Mouse (Mus musculus): Measurements from ENCODE around the gene Apol11a. TPM values are rescaled to one million over a fixed set of nuclear protein-coding genes. Genes with fewer than 3 reads are reported as not detected.

Gene Apol11a
- polyA plus RNA-seq (2014; fragmentation: Illumina TruSeq; extraction: RNeasy Lipid Tissue Mini Kit (QIAGEN cat#74804); ENCODE audit: insufficient read depth, low read depth, low replicate concordance), result not detected

DNA sequence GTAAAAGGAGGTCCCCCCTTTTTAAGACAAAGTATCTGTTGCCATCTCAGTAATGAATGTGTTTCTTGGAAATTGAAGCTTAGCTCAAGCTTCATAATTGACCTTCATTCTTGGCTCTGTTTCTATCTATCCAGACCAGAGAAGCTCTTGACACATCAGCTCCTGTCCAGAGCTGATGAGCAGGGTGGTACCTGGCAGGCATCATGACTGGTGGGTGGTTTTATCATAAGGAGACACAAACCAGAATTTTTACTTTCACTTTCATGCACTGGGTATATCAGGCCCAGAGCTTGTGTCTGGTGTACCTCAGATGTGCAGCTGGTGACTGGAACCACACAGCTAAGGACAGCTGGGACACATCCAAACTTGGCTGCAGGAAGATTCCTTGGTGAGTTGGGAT is at the start of gene Apol11a:
Apol11a (plus strand) TSS at position 306 of the 400 bp plus-strand sequence.

DNA sequence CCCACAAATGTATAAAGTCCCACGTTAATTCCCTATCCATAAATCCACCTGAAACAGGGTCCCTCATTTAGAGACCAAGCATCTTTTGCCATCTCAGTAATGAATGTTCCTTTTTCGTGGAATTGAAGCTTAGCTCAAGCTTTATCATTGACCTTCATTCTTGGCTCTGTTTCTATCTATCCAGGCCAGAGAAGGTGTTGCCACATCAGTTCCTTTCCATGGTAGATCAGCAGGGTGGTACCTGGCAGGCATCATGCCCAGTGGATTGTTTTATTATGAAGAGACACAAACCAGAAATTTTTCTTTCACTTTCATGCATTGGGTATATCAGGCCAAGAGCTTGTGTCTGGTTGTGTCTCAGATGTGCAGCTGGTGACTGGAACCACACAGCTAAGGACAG is 31.4 kb upstream of the Apol11a start, which contains the start of gene Apol10a:
Apol10a (plus strand) TSS at position 355 of the 400 bp plus-strand sequence.

DNA sequence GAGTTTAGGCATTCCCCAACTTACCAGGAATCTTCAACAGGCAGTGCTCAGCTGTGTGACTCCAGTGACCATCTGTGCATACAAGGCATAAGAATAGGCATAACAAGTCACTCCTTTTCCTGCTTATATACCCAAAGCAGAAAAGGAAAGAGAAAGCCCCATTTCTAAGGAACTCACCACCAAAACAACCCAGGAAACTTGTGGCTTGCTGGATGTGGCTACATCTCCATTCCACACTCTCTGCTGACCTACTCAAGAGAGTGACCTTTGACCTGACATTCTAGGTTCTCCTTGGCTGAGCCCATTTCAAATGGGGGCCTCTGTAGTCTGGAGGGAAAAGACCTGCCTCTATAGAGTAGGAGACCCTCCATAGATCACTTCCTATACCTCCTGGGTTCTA is 25.1 kb downstream of the Apol11a start, which contains the start of gene Apol7c:
Apol7c (minus strand) TSS at position 101 of the 400 bp plus-strand sequence.

DNA sequence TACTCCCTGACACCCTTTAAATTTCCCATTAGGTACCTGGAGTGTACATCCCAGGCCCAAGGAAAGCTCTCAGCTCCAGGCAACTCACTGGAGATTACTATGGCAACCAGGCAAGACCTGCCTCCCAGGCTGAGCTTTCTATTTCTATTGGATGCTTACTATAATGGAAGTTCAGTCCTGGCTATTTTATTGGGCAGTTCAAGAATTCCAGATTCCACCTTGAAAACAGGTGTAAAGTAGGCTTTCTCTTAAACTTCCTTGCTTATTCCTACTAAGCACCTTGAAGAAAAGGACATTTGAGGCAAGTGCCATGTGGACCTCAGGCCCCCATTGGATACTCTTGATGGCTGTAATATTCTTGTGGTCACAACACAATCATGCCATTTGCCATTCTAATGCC is 53.7 kb downstream of the Apol11a start, which contains the start of gene 1700025B11Rik:
1700025B11Rik (minus strand) TSS at position 101 of the 400 bp plus-strand sequence.

Other genes with a start within 250 kb of the Apol11a start
- 11.6 TPM for gene Rbfox2, start 201.3 kb upstream of the Apol11a start, polyA plus RNA-seq (2014; fragmentation: Illumina TruSeq; extraction: RNeasy Lipid Tissue Mini Kit (QIAGEN cat#74804); ENCODE audit: insufficient read depth, low read depth, low replicate concordance)
- 0.37 TPM for gene Apol7a, start 109.2 kb upstream of the Apol11a start, polyA plus RNA-seq (2014; fragmentation: Illumina TruSeq; extraction: RNeasy Lipid Tissue Mini Kit (QIAGEN cat#74804); ENCODE audit: insufficient read depth, low read depth, low replicate concordance)
- 3.4 TPM for gene Apol9a, start 97.1 kb upstream of the Apol11a start, polyA plus RNA-seq (2014; fragmentation: Illumina TruSeq; extraction: RNeasy Lipid Tissue Mini Kit (QIAGEN cat#74804); ENCODE audit: insufficient read depth, low read depth, low replicate concordance)
- gene Apol7b, start 60.8 kb upstream of the Apol11a start, polyA plus RNA-seq (2014; fragmentation: Illumina TruSeq; extraction: RNeasy Lipid Tissue Mini Kit (QIAGEN cat#74804); ENCODE audit: insufficient read depth, low read depth, low replicate concordance), result not detected
- not detected for gene Apol10a, start 31.2 kb upstream of the Apol11a start, polyA plus RNA-seq (2014; fragmentation: Illumina TruSeq; extraction: RNeasy Lipid Tissue Mini Kit (QIAGEN cat#74804); ENCODE audit: insufficient read depth, low read depth, low replicate concordance)
- 1.2 TPM for gene Apol7c, start 25.0 kb downstream of the Apol11a start, polyA plus RNA-seq (2014; fragmentation: Illumina TruSeq; extraction: RNeasy Lipid Tissue Mini Kit (QIAGEN cat#74804); ENCODE audit: insufficient read depth, low read depth, low replicate concordance)
- not detected for gene 1700025B11Rik, start 53.6 kb downstream of the Apol11a start, polyA plus RNA-seq (2014; fragmentation: Illumina TruSeq; extraction: RNeasy Lipid Tissue Mini Kit (QIAGEN cat#74804); ENCODE audit: insufficient read depth, low read depth, low replicate concordance)
- gene Apol10b, start 87.9 kb downstream of the Apol11a start, polyA plus RNA-seq (2014; fragmentation: Illumina TruSeq; extraction: RNeasy Lipid Tissue Mini Kit (QIAGEN cat#74804); ENCODE audit: insufficient read depth, low read depth, low replicate concordance), result 2.4 TPM
- gene Gm36245, start 91.0 kb downstream of the Apol11a start, polyA plus RNA-seq (2014; fragmentation: Illumina TruSeq; extraction: RNeasy Lipid Tissue Mini Kit (QIAGEN cat#74804); ENCODE audit: insufficient read depth, low read depth, low replicate concordance), result not detected
- not detected for gene Apol11b, start 135.0 kb downstream of the Apol11a start, polyA plus RNA-seq (2014; fragmentation: Illumina TruSeq; extraction: RNeasy Lipid Tissue Mini Kit (QIAGEN cat#74804); ENCODE audit: insufficient read depth, low read depth, low replicate concordance)
- 1.9 TPM for gene Apol7e, start 190.6 kb downstream of the Apol11a start, polyA plus RNA-seq (2014; fragmentation: Illumina TruSeq; extraction: RNeasy Lipid Tissue Mini Kit (QIAGEN cat#74804); ENCODE audit: insufficient read depth, low read depth, low replicate concordance)
- gene Apol9b, start 220.8 kb downstream of the Apol11a start, polyA plus RNA-seq (2014; fragmentation: Illumina TruSeq; extraction: RNeasy Lipid Tissue Mini Kit (QIAGEN cat#74804); ENCODE audit: insufficient read depth, low read depth, low replicate concordance), result 3.7 TPM
- not detected for gene Apol8, start 248.7 kb downstream of the Apol11a start, polyA plus RNA-seq (2014; fragmentation: Illumina TruSeq; extraction: RNeasy Lipid Tissue Mini Kit (QIAGEN cat#74804); ENCODE audit: insufficient read depth, low read depth, low replicate concordance)